Comparison of ENCODE assay signal across 9 mouse cellular contexts in the genomic region with DNA sequence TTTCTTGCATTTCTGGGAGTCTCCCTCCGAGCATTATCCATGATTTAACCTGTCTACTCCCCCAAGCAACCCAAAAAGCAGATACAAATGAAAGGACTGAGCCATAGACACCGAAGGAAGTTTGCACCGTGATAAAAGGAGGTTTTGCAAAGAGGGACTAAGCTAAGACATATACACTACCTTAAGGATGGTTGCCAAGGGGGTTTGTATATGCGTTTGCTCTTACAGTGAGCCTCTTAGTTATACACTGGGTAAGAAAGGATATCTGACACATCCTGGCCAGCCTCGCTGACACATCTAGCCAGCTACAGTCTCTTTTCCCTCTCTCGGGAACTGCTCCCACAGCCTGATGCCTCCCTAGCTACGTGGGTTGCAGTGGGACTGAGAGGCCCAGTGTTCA. TPM values are rescaled to one million over a fixed set of nuclear protein-coding genes. Genes with fewer than 3 reads are reported as not detected.
DNase-seq lines count a peak whose midpoint lies in the region; ATAC-seq and TF ChIP-seq lines count a peak whose summit lies in the region.
"Had no signal": no experiment of that assay in that cellular context is flagged by ENCODE, and none has a peak within 500 bp of the region (broad histone marks: within the 10 kb centered on the region; RNA-seq: fewer than 3 reads in every experiment).

No protein-coding gene starts in this region.

- H3K9me3 ChIP-seq in heart, embryonic 11.5 days (replicated peaks; ENCODE audit: control insufficient read depth, low read length) = no peaks in the 10 kb centered on the region
- no peaks in the 10 kb centered on the region for H3K9me3 ChIP-seq in limb, embryonic 15.5 days

- peak overlapping the region; percentile 79 for H3K4me2 ChIP-seq in heart, embryonic 11.5 days
- H3K4me2 ChIP-seq in limb, embryonic 15.5 days = 0 out of 2 replicates have a peak overlapping the region, but pooled peaks have one; percentile 67

- no peaks in the 10 kb centered on the region for H3K27me3 ChIP-seq in heart, embryonic 11.5 days (ENCODE audit: control insufficient read depth, insufficient read depth, low read length)
- H3K27me3 ChIP-seq in thymus, adult 2 months (ENCODE audit: control insufficient read depth, insufficient read depth, low read length) = no peaks in the 10 kb centered on the region
- no peaks in the 10 kb centered on the region for H3K27me3 ChIP-seq in limb, embryonic 15.5 days

- 46% methylated on average over 7 of the region's 7 CpGs for WGBS in heart, embryonic 11.5 days (ENCODE audit: insufficient replicate concordance)
- WGBS in thymus, adult 2 months = 63% methylated on average over 7 of the region's 7 CpGs
- 61% methylated on average over 7 of the region's 7 CpGs for WGBS in limb, embryonic 15.5 days

- no peak for TF ChIP-seq POLR2A in thymus, adult 2 months (IDR thresholded peaks at IDR 0.05; ENCODE audit: control insufficient read depth, extremely low read depth, insufficient read depth, low read length, poor library complexity)

- no peaks in the 10 kb centered on the region for H3K36me3 ChIP-seq in heart, embryonic 11.5 days (ENCODE audit: control insufficient read depth, insufficient read depth, low read length)
- H3K36me3 ChIP-seq in thymus, adult 2 months (ENCODE audit: control insufficient read depth, insufficient read depth, low read length) = no peaks in the 10 kb centered on the region
- H3K36me3 ChIP-seq in limb, embryonic 15.5 days = no peaks in the 10 kb centered on the region

- peak overlapping the region; percentile 67 for H3K9ac ChIP-seq in heart, embryonic 11.5 days (ENCODE audit: low read depth, low read length)
- no peak overlapping the region for H3K9ac ChIP-seq in limb, embryonic 15.5 days

- DNase-seq in heart, postnatal 10 days = no peak
- no peak for DNase-seq in thymus, adult 2 months
- no peak for DNase-seq in thymus, postnatal 0 days (ENCODE audit: low spot score)
- no peak for DNase-seq in cerebellum, adult 18-20 months
- no peak for DNase-seq in ovary, postnatal 10 days (ENCODE audit: low spot score)
- DNase-seq in frontal cortex, postnatal 25 days (ENCODE audit: low spot score in 2 of 2) = no peak

- intact Hi-C loops in heart, postnatal 10 days (cut with DNase I) = loop anchor here (1.0 to 5.0 kb wide), 3 partner anchors 22 to 133 kb away; partner anchors contain the start of gene Ap5b1

- H3K4me1 ChIP-seq in heart, embryonic 11.5 days (ENCODE audit: control insufficient read depth, insufficient read depth, low read length) = peaks cover 9% of the 10 kb centered on the region
- H3K4me1 ChIP-seq in thymus, adult 2 months (replicated peaks; ENCODE audit: control insufficient read depth, insufficient read depth, low read length) = peaks cover 35% of the 10 kb centered on the region
- peaks cover 29% of the 10 kb centered on the region for H3K4me1 ChIP-seq in limb, embryonic 15.5 days

- H3K27ac ChIP-seq in heart, embryonic 11.5 days (ENCODE audit: low read depth, low read length) = peak overlapping the region; percentile 57; the same call in 1 of the 2 replicates
- H3K27ac ChIP-seq in thymus, adult 2 months (ENCODE audit: control insufficient read depth, insufficient read depth, low read length) = peak overlapping the region; percentile 40
- 0 out of 2 replicates have a peak overlapping the region, but pooled peaks have one; percentile 17 for H3K27ac ChIP-seq in limb, embryonic 15.5 days

- H3K4me3 ChIP-seq in heart, embryonic 11.5 days (ENCODE audit: low read depth, low read length) = no peak overlapping the region
- no peak overlapping the region for H3K4me3 ChIP-seq in thymus, adult 2 months (ENCODE audit: control insufficient read depth, insufficient read depth, low read length)
- H3K4me3 ChIP-seq in limb, embryonic 15.5 days = no peak overlapping the region

- no peak for ATAC-seq in heart, embryonic 11.5 days (replicated peaks; ENCODE audit: insufficient number of reproducible peaks, low FRiP score, low TSS enrichment)
- no peak for ATAC-seq in limb, embryonic 15.5 days (ENCODE audit: insufficient number of reproducible peaks, low FRiP score, low TSS enrichment, low read depth)

- TF ChIP-seq CTCF in thymus, adult 2 months (IDR thresholded peaks at IDR 0.05; ENCODE audit: borderline replicate concordance, control insufficient read depth, extremely low read depth, insufficient read depth, low read length, poor library complexity) = no peak

RNA-seq across cellular contexts. Expression of gene AI837181, which starts 9.0 kb away (rescaled TPM):
- 23.8 and 27.4 TPM in 2 replicates for polyA plus RNA-seq in heart, embryonic 11.5 days (2014; fragmentation: Nextera tagmentation; extraction: Ambion mirVana)
- 10 to 100 TPM; 40.3 to 43.8 TPM for total RNA-seq in heart, postnatal 10 days (2021)
- 145 and 149 TPM in 2 replicates for polyA plus RNA-seq in thymus, adult 2 months (2012; rRNA removed)
- polyA plus RNA-seq in thymus, postnatal 0 days (2015; fragmentation: Nextera tagmentation; extraction: Ambion mirVana) = 51.5 and 54.4 TPM in 2 replicates
- 68.6 and 69.9 TPM in 2 replicates for polyA plus RNA-seq in limb, embryonic 15.5 days (2015; fragmentation: Nextera tagmentation; extraction: Ambion mirVana)

RNA-seq across cellular contexts. Expression of gene Drap1, which starts 9.2 kb away (rescaled TPM):
- polyA plus RNA-seq in heart, embryonic 11.5 days (2014; fragmentation: Nextera tagmentation; extraction: Ambion mirVana) = 138 and 150 TPM in 2 replicates
- total RNA-seq in heart, postnatal 10 days (2021) = 100 to 1,000 TPM; 240 to 260 TPM
- polyA plus RNA-seq in thymus, adult 2 months (2012; rRNA removed) = 112 and 133 TPM in 2 replicates
- polyA plus RNA-seq in thymus, postnatal 0 days (2015; fragmentation: Nextera tagmentation; extraction: Ambion mirVana) = 217 and 222 TPM in 2 replicates
- polyA plus RNA-seq in limb, embryonic 15.5 days (2015; fragmentation: Nextera tagmentation; extraction: Ambion mirVana) = 254 and 257 TPM in 2 replicates

RNA-seq across cellular contexts. Expression of gene Fosl1, which starts 13.4 kb away (rescaled TPM):
- not detected in 2 replicates for polyA plus RNA-seq in heart, embryonic 11.5 days (2014; fragmentation: Nextera tagmentation; extraction: Ambion mirVana)
- total RNA-seq in heart, postnatal 10 days (2021) = not detected
- polyA plus RNA-seq in thymus, adult 2 months (2012; rRNA removed) = 0.16 TPM in 1 of 2 replicates, not detected in the other
- polyA plus RNA-seq in thymus, postnatal 0 days (2015; fragmentation: Nextera tagmentation; extraction: Ambion mirVana) = 0.47 TPM in 1 of 2 replicates, not detected in the other
- polyA plus RNA-seq in limb, embryonic 15.5 days (2015; fragmentation: Nextera tagmentation; extraction: Ambion mirVana) = not detected in 2 replicates
- total RNA-seq: left cerebral cortex, postnatal 36 days had no signal

RNA-seq across cellular contexts. Expression of gene Ccdc85b, which starts 23.7 kb away (rescaled TPM):
- polyA plus RNA-seq in heart, embryonic 11.5 days (2014; fragmentation: Nextera tagmentation; extraction: Ambion mirVana) = 8.1 and 10.0 TPM in 2 replicates
- 10 to 100 TPM; 12.5 to 14.5 TPM for total RNA-seq in heart, postnatal 10 days (2021)
- polyA plus RNA-seq in thymus, adult 2 months (2012; rRNA removed) = 8.1 and 8.2 TPM in 2 replicates
- 7.3 and 8.2 TPM in 2 replicates for polyA plus RNA-seq in thymus, postnatal 0 days (2015; fragmentation: Nextera tagmentation; extraction: Ambion mirVana)
- 6.6 and 6.9 TPM in 2 replicates for polyA plus RNA-seq in limb, embryonic 15.5 days (2015; fragmentation: Nextera tagmentation; extraction: Ambion mirVana)

RNA-seq across cellular contexts. Expression of gene Fibp, which starts 26.5 kb away (rescaled TPM):
- polyA plus RNA-seq in heart, embryonic 11.5 days (2014; fragmentation: Nextera tagmentation; extraction: Ambion mirVana) = 73.6 and 79.8 TPM in 2 replicates
- total RNA-seq in heart, postnatal 10 days (2021) = 10 to 100 TPM; 90.2 to 91.5 TPM
- 142 and 157 TPM in 2 replicates for polyA plus RNA-seq in thymus, adult 2 months (2012; rRNA removed)
- polyA plus RNA-seq in thymus, postnatal 0 days (2015; fragmentation: Nextera tagmentation; extraction: Ambion mirVana) = 104 and 112 TPM in 2 replicates
- polyA plus RNA-seq in limb, embryonic 15.5 days (2015; fragmentation: Nextera tagmentation; extraction: Ambion mirVana) = 99.3 and 105 TPM in 2 replicates
